Mouse (Mus musculus) liver, embryonic 14.5 days (tissue): ENCODE measurements around the gene Shld2.

Source experiments
- CTCF ChIP-seq: IDR thresholded peaks from 2 replicates; pipeline ENCODE4 v1.5.1; 2016; ENCODE audit warnings: antibody characterized with exemption, low read depth, control low read depth
- EP300 ChIP-seq: IDR thresholded peaks from 2 replicates; pipeline ENCODE4 v1.6.1; 2016; ENCODE audit warnings: antibody characterized with exemption, low read depth

DNA sequence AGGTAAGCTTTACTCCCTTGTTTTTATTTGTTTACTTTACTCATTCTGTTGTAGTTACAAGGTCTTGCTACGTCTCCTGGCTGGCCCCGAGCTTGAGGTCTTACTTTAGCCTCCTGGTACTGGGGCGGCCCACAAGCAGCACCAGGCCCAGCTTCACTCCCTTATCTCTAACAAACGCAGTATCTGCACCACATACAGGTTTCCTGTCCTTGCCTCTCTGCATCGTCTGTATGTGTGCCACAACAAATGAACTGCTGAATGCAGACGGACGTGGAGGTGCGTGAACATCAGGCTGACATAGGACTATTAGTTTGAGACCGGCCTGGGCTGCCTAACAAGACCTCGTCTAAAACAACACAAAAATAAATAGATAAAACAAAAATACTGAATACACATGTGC lies 70.0 kb downstream of the Shld2 start:
- TF ChIP-seq CTCF: no peak
- TF ChIP-seq EP300: no peak
